Mouse (Mus musculus): Measurements from ENCODE around the gene Olfr781.
"Not testable (repeated sequence)": the region's sequence is repeated elsewhere in the genome, so short reads cannot be mapped to it uniquely, and the experiment has no call there.

Gene Olfr781

GRCm38 (mm10) chr10:129328554-129328953, at the start of gene Olfr781:
Gene Olfr781, plus strand, starts transcription at chr10:129328854.
- DNase-seq: no peak

- DNase-seq: not testable (repeated sequence)
These were observed 15.7 kb upstream of the Olfr781 start for GRCm38 (mm10) chr10:129312973-129313372.

- DNase-seq: not testable (repeated sequence)
These were observed 15.1 kb upstream of the Olfr781 start for GRCm38 (mm10) chr10:129313521-129313920.

- no peak for DNase-seq
These were observed 10.8 kb upstream of the Olfr781 start, which contains the start of gene Olfr780 for GRCm38 (mm10) chr10:129317817-129318216. Gene Olfr780, plus strand, starts transcription at chr10:129318117.

GRCm38 (mm10) chr10:129348550-129348949, 19.9 kb downstream of the Olfr781 start, which contains the start of gene Olfr782:
Gene Olfr782, plus strand, starts transcription at chr10:129348850.
- DNase-seq: no peak

- DNase-seq: not testable (repeated sequence)
These were observed 23.8 kb downstream of the Olfr781 start for GRCm38 (mm10) chr10:129352475-129352874.

- DNase-seq: not testable (repeated sequence)
These were observed 27.8 kb downstream of the Olfr781 start for GRCm38 (mm10) chr10:129356496-129356895.

- no peak for DNase-seq
These were observed 28.7 kb downstream of the Olfr781 start for GRCm38 (mm10) chr10:129357307-129357706.

GRCm38 (mm10) chr10:129374051-129374450, 45.4 kb downstream of the Olfr781 start:
- DNase-seq: not testable (repeated sequence)

All from thymus, postnatal 4 days (tissue).